In the genomic region with DNA sequence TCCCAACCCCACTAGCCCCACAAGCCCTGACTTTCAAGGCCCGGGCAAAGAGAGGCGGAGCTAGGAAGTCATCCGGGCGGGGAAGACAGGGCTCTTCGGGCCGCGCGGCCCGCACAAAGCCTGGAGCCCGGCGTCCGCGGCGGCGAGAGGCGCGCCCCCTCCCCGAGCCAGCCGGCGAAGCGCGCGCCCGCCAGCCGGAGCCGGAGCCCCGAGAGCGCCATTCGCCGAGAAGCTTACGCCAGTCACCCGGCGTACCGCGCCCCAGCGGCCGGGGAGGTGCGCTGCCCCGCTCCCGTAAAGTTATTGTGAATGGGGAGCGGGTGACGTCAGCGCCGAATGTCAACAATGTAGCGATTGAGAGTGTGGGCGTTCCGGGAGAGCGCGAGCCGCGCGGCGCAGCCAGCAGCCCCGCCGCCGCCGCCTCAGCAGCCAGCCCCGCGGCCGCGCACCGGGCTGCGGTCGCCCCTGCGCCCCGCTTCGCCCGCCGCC, we compare ENCODE assay signal across 8 mouse cellular contexts. TPM values are rescaled to one million over a fixed set of nuclear protein-coding genes. Genes with fewer than 3 reads are reported as not detected.
DNase-seq lines count a peak whose midpoint lies in the region; ATAC-seq and TF ChIP-seq lines count a peak whose summit lies in the region.

Bach2 (plus strand) TSS at position 439 of the 489 bp plus-strand sequence.

- H3K4me3 ChIP-seq in gastrocnemius, adult 2 months: peak within 1 kb of the TSS; percentile 97
- H3K4me3 ChIP-seq in hindbrain, postnatal 0 days (ENCODE audit: low read length): peak within 1 kb of the TSS; percentile 97
- peak within 1 kb of the TSS; percentile 61 for H3K4me3 ChIP-seq in left cerebral cortex, adult 2 months

- TF ChIP-seq CTCF in gastrocnemius, adult 2 months (IDR thresholded peaks at IDR 0.05): peak; percentile 39
- TF ChIP-seq CTCF in hindbrain, postnatal 0 days (IDR thresholded peaks at IDR 0.05; ENCODE audit: low read depth): peak; percentile 26; the same call in 1 of the 2 replicates
- TF ChIP-seq CTCF in left cerebral cortex, adult 2 months (IDR thresholded peaks at IDR 0.05): peak; percentile 33

- peak within 1 kb of the TSS; percentile 94 for H3K27ac ChIP-seq in gastrocnemius, adult 2 months
- H3K27ac ChIP-seq in hindbrain, postnatal 0 days: peak within 1 kb of the TSS; percentile 94
- peak within 1 kb of the TSS; percentile 93 for H3K27ac ChIP-seq in left cerebral cortex, adult 2 months

- peaks cover 32% of the 10 kb centered on the region; the same call in 1 of the 2 replicates for H3K4me1 ChIP-seq in hindbrain, postnatal 0 days (ENCODE audit: insufficient read depth, low read length)

- intact Hi-C loops in gastrocnemius, adult 2 months (cut with DNase I): loop anchor here (5.0 kb wide), 1 partner anchor 149 kb away; no protein-coding TSS in a partner anchor
- intact Hi-C loops in left cerebral cortex, adult 2 months (cut with DNase I): loop anchor here (2.0 to 5.0 kb wide), 4 partner anchors 86 to 300 kb away; no protein-coding TSS in a partner anchor

- H3K9me3 ChIP-seq in hindbrain, postnatal 0 days (ENCODE audit: low read length): no peaks in the 10 kb centered on the region

- H3K27me3 ChIP-seq in hindbrain, postnatal 0 days (ENCODE audit: insufficient read depth, low read length): no peaks in the 10 kb centered on the region

- ATAC-seq in hindbrain, postnatal 0 days: peak; percentile 91
- peak; percentile 85 for ATAC-seq in megakaryocyte, adult 5-6 weeks (ENCODE audit: poor library complexity, severe bottlenecking)

- under 1% methylated on average over 50 of the region's 69 CpGs for WGBS in hindbrain, postnatal 0 days

- peak within 1 kb of the TSS; percentile 96 for H3K4me2 ChIP-seq in hindbrain, postnatal 0 days (ENCODE audit: low read depth, low read length)

- H3K9ac ChIP-seq in hindbrain, postnatal 0 days (replicated peaks; ENCODE audit: low read length): peak within 1 kb of the TSS; percentile 93

- peak; percentile 86 for DNase-seq in R1 (ENCODE audit: low read depth, low spot score)
- peak; percentile 92 to 93 for DNase-seq in cerebellum, postnatal 14 days
- peak; percentile 89 for DNase-seq in gastrocnemius, adult 2 months
- peak; percentile 97 for DNase-seq in hindbrain, postnatal 0 days (ENCODE audit: low spot score)
- DNase-seq in left cerebral cortex, adult 2 months (ENCODE audit: extremely low spot score in 1 of 2, low spot score in 2 of 2): peak; percentile 91
- peak; percentile 94 to 95 for DNase-seq in right cerebral cortex, postnatal 10 days (ENCODE audit: low spot score in 2 of 2)
- DNase-seq in urinary bladder, postnatal 14 days (ENCODE audit: low spot score): peak; percentile 90

- no peaks in the 10 kb centered on the region for H3K36me3 ChIP-seq in hindbrain, postnatal 0 days (ENCODE audit: insufficient read depth, low read length)

RNA-seq across cellular contexts. Expression of gene Bach2, which starts in this region (rescaled TPM):
- total RNA-seq in gastrocnemius, adult 2 months (2021): 1 to 10 TPM; 2.3 to 4.3 TPM
- total RNA-seq in hindbrain, postnatal 0 days (2014; rRNA removed): 11.7 and 13.9 TPM in 2 replicates
- polyA plus RNA-seq in hindbrain, postnatal 0 days (2015; fragmentation: Nextera tagmentation; extraction: Ambion mirVana): 12.6 and 14.7 TPM in 2 replicates
- 10 to 100 TPM; 20.8 to 25.8 TPM for total RNA-seq in left cerebral cortex, adult 2 months (2021)
- total RNA-seq in megakaryocyte, adult 5-6 weeks (2015): 3.3 and 3.6 TPM in 2 replicates
- total RNA-seq in megakaryocyte, adult 5-6 weeks (2017): 0.99 and 1.2 TPM in 2 replicates

Comparison
In these comparisons a context has a peak if more than half of its experiments do, and no peak if none do; other contexts are left out.
1. Peak in every context shown above with its lines: DNase-seq, ATAC-seq, H3K4me3 ChIP-seq and H3K27ac ChIP-seq.